Mouse (Mus musculus) E14TG2a.4 (cell line): ENCODE data around the gene Egf.

ENCODE experiments used
- CTCF ChIP-seq: conservative IDR thresholded peaks from 2 replicates; pipeline ENCODE4 v1.5.1; 2014; ENCODE audit warnings: low read length
- NANOG ChIP-seq: IDR thresholded peaks from 2 replicates; pipeline ENCODE4 v1.6.1; 2014; ENCODE audit warnings: borderline replicate concordance, low read length, mixed read lengths
- POU5F1 ChIP-seq: IDR thresholded peaks from 2 replicates; pipeline ENCODE4 v1.6.1; 2014; ENCODE audit warnings: low read length, borderline replicate concordance

DNA sequence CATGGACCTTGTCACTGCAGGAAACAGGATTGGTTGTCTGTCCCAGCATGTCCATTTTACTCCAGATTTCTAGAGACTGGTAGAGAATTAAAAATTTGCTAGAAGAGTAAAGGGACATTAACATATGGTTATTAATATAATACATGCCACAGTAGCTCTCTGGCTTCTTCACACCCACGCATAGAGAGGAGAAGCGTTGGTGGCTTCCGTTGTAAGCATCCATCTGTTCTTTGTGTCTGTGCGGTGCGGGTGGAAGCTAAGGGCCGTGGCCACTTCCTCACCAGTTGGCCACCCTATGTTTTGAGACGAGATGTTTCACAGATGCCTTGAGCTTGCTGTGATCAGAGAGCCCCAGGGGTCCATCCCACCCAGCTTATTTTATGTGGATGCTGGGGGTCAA lies 113.5 kb downstream of the Egf start:
- TF ChIP-seq CTCF = no peak
- no peak for TF ChIP-seq NANOG
- TF ChIP-seq POU5F1 = no peak
